Mouse (Mus musculus): ENCODE data around the gene Prdm5.

Prdm5 gene

GRCm38 (mm10) chr6:65778861-65779688 lies at the start of gene Prdm5:
Prdm5 (plus strand) TSS chr6:65778988.
- peak; percentile 49 to 74 for DNase-seq

GRCm38 (mm10) chr6:65739442-65739841 lies 39.3 kb upstream of the Prdm5 start:
- DNase-seq: no peak

GRCm38 (mm10) chr6:65743144-65743870 lies 35.5 kb upstream of the Prdm5 start:
- no peak for DNase-seq

GRCm38 (mm10) chr6:65743871-65744202 lies 35.0 kb upstream of the Prdm5 start:
- DNase-seq: no peak

- DNase-seq: no peak
Measured at GRCm38 (mm10) chr6:65758214-65758613, 20.6 kb upstream of the Prdm5 start.

- DNase-seq: no peak
Measured at GRCm38 (mm10) chr6:65759174-65759573, 19.6 kb upstream of the Prdm5 start.

- DNase-seq: no peak
Measured at GRCm38 (mm10) chr6:65760073-65760472, 18.7 kb upstream of the Prdm5 start.

GRCm38 (mm10) chr6:65764459-65764858 lies 14.3 kb upstream of the Prdm5 start:
- no peak for DNase-seq

- DNase-seq: peak; percentile 54 to 57
Measured at GRCm38 (mm10) chr6:65765057-65765456, 13.7 kb upstream of the Prdm5 start.

GRCm38 (mm10) chr6:65765752-65766397 lies 12.9 kb upstream of the Prdm5 start:
- no peak for DNase-seq

- DNase-seq: no peak
Measured at GRCm38 (mm10) chr6:65767911-65768310, 10.9 kb upstream of the Prdm5 start.

GRCm38 (mm10) chr6:65773566-65773965 lies 5.2 kb upstream of the Prdm5 start:
- DNase-seq: no peak

- DNase-seq: peak in 1 of 2 experiments; percentile 36
Measured at GRCm38 (mm10) chr6:65779689-65780233, 973 bp downstream of the Prdm5 start.

GRCm38 (mm10) chr6:65781441-65781840 lies 2.7 kb downstream of the Prdm5 start:
- DNase-seq: no peak

GRCm38 (mm10) chr6:65783670-65784069 lies 4.9 kb downstream of the Prdm5 start:
- no peak for DNase-seq

- no peak for DNase-seq
Measured at GRCm38 (mm10) chr6:65792923-65793322, 14.1 kb downstream of the Prdm5 start.

GRCm38 (mm10) chr6:65796552-65796951 lies 17.8 kb downstream of the Prdm5 start:
- DNase-seq: no peak

- no peak for DNase-seq
Measured at GRCm38 (mm10) chr6:65797276-65797675, 18.5 kb downstream of the Prdm5 start.

GRCm38 (mm10) chr6:65798390-65798789 lies 19.6 kb downstream of the Prdm5 start:
- no peak for DNase-seq

- no peak for DNase-seq
Measured at GRCm38 (mm10) chr6:65811685-65812084, 32.9 kb downstream of the Prdm5 start.

- DNase-seq: no peak
Measured at GRCm38 (mm10) chr6:65818039-65818747, 39.4 kb downstream of the Prdm5 start.

- DNase-seq: no peak
Measured at GRCm38 (mm10) chr6:65828656-65829055, 49.9 kb downstream of the Prdm5 start.

- DNase-seq: no peak
Measured at GRCm38 (mm10) chr6:65831443-65831842, 52.7 kb downstream of the Prdm5 start.

All from kidney, postnatal 36 days (tissue).